Mouse (Mus musculus) heart, embryonic 15.5 days (tissue): Measurements from ENCODE around the gene Zmiz1. TPM values are rescaled to one million over a fixed set of nuclear protein-coding genes. Genes with fewer than 3 reads are reported as not detected.

ENCODE experiments used
- ATAC-seq: fragments of 200-750 bp; cut with Nextera tagmentation; replicated peaks from 2 replicates; pipeline ENCODE4 v1.8.0; 2017; ENCODE audit warnings: low read depth, moderate TSS enrichment; ENCODE audit not compliant: insufficient number of reproducible peaks, insufficient read depth, low FRiP score
- H3K27ac ChIP-seq: fragments of 300-500 bp; sonication (generic); 2 replicates; pipeline ENCODE4 v1.5.1; 2015; ENCODE audit warnings: mild to moderate bottlenecking, inconsistent platforms
- H3K27me3 ChIP-seq: fragments of 300-500 bp; sonication (generic); 2 replicates; pipeline ENCODE4 v1.6.1; 2015; ENCODE audit warnings: inconsistent platforms
- H3K36me3 ChIP-seq: fragments of 300-500 bp; sonication (generic); 2 replicates; pipeline ENCODE4 v1.6.1; 2015; ENCODE audit warnings: mild to moderate bottlenecking, inconsistent platforms
- H3K4me1 ChIP-seq: fragments of 300-500 bp; sonication (generic); replicated peaks from 2 replicates; pipeline ENCODE4 v1.6.1; 2015; ENCODE audit warnings: inconsistent platforms
- H3K4me2 ChIP-seq: fragments of 300-500 bp; sonication (generic); 2 replicates; pipeline ENCODE4 v1.6.1; 2015; ENCODE audit warnings: inconsistent platforms, mild to moderate bottlenecking, moderate library complexity
- H3K4me3 ChIP-seq: fragments of 300-500 bp; sonication (generic); 2 replicates; pipeline ENCODE4 v1.5.1; 2015; ENCODE audit warnings: mild to moderate bottlenecking, inconsistent platforms
- H3K9ac ChIP-seq: fragments of 300-500 bp; sonication (generic); 2 replicates; pipeline ENCODE4 v1.6.1; 2015; ENCODE audit warnings: mild to moderate bottlenecking, inconsistent platforms
- H3K9me3 ChIP-seq: fragments of 300-500 bp; sonication (generic); replicated peaks from 2 replicates; pipeline ENCODE4 v1.6.1; 2016; ENCODE audit warnings: inconsistent platforms
- WGBS: fragments of 180-500 bp; shearing (Covaris S2); methylation state at CpG from one replicate; pipeline ENCODE4 v1.1.7; 2015; ENCODE audit warnings: mixed read lengths; 5-methylcytosine and 5-hydroxymethylcytosine counted together
- polyA plus RNA-seq: library from polyadenylated mRNA; unstranded; fragments of >200 nt; fragmentation: Nextera tagmentation; extraction: Ambion mirVana; gene quantifications from 2 replicates; pipeline ENCODE4 v1.2.1, GENCODE M21; 2015

The Zmiz1 gene
- polyA plus RNA-seq, 1 experiment from 2014 or later: 22.1 TPM

DNA sequence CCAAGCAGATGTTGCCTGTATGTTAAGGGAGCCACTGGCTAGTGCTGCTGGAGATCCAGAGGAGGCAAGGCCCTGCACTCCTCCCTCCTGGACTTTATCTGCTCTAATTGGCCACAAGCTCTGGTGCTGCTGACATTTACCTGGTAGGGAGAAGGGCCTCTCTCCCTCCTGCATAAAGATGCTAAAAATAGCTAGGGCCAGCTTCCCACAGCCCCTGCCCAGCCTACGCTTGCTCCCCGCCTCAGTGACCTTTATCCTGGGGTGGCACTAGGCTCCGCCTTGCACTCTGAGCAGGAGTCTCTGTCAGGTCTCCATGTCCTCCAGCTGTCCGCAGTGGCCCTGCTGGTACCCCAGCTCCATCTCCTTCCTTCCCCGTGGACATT lies 49.8 kb downstream of the Zmiz1 start:
- H3K27ac ChIP-seq: peak overlapping the region; percentile 73
- peak; percentile 32; the same call in 1 of the 2 replicates for ATAC-seq
- H3K9ac ChIP-seq: no peak overlapping the region
- peaks cover 96% of the 10 kb centered on the region for H3K4me1 ChIP-seq
- no peak overlapping the region for H3K4me3 ChIP-seq
- H3K4me2 ChIP-seq: no peak overlapping the region
- no peaks in the 10 kb centered on the region for H3K27me3 ChIP-seq
- peaks cover 6% of the 10 kb centered on the region for H3K36me3 ChIP-seq
- no peaks in the 10 kb centered on the region for H3K9me3 ChIP-seq
- 34% methylated on average over 5 of the region's 5 CpGs for WGBS

DNA sequence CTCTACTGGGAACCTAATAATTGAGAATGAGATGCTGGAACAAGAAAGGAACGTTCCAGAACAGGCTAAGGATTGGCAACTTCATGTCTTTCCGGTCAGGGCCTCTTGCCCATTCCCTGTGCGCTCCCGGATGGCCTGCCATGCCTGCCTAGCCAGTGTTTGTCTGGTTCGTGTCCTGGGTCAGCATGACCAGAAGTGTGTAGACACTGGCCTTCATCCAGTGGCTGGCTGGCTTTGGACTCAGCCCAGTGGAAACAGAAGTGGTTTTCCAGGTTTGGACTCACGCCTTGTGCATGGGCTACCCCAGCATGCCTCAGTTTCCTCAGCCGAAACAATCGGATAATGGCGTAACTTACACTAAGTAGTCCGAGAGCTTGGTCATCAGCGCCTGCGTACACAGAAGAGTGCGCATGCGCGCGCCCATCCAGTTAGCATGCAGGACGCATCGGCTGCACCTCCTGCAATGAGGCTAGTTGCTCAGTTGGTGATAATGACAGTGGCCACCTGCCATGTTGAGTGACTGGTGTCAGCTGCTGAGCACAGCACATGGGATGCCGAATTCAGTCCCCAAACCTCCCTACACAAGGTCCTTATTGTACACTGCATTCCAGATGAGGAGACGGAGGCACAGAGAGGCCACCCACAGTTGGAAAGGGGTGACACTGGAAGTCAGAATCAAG lies 50.6 kb downstream of the Zmiz1 start:
- H3K27me3 ChIP-seq: no peaks in the 10 kb centered on the region
- no peak overlapping the region for H3K9ac ChIP-seq

DNA sequence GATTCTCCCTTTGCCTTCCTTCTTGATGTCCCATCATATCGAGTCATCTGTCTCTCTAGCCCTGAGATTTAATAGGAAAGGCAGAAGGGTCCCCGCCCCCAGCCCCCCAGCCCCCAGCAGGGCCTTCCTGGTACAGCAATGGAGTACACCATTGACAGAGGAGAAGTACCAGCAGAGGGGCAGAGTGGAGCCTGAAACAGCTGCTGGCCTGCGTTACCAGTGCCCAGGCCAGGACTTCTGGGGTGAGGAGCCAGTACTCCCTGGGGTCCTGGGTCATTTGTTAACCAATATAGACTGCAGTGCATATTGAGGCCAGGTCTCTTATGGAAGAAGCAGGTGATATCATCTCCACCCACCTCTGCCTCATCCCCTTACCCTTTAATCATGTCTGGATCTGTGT lies 51.4 kb downstream of the Zmiz1 start:
- H3K9me3 ChIP-seq: no peaks in the 10 kb centered on the region
- ATAC-seq: no peak
- no peak overlapping the region for H3K4me3 ChIP-seq
- H3K36me3 ChIP-seq: no peaks in the 10 kb centered on the region; the same call in 1 of the 2 replicates
- no peak overlapping the region for H3K4me2 ChIP-seq
- H3K4me1 ChIP-seq: peaks cover 98% of the 10 kb centered on the region
- H3K9ac ChIP-seq: no peak overlapping the region
- peak overlapping the region; percentile 73 for H3K27ac ChIP-seq
- WGBS: 67% methylated on average over 3 of the region's 3 CpGs
- no peaks in the 10 kb centered on the region for H3K27me3 ChIP-seq

More for the DNA sequence above, 50.6 kb downstream of the Zmiz1 start:
- ATAC-seq: no peak
- H3K4me1 ChIP-seq: peaks cover 98% of the 10 kb centered on the region
- no peak overlapping the region for H3K4me3 ChIP-seq
- H3K4me2 ChIP-seq: no peak overlapping the region
- peak overlapping the region; percentile 73 for H3K27ac ChIP-seq
- 80% methylated on average over 20 of the region's 20 CpGs for WGBS
- H3K9me3 ChIP-seq: no peaks in the 10 kb centered on the region
- no peaks in the 10 kb centered on the region; the same call in 1 of the 2 replicates for H3K36me3 ChIP-seq

DNA sequence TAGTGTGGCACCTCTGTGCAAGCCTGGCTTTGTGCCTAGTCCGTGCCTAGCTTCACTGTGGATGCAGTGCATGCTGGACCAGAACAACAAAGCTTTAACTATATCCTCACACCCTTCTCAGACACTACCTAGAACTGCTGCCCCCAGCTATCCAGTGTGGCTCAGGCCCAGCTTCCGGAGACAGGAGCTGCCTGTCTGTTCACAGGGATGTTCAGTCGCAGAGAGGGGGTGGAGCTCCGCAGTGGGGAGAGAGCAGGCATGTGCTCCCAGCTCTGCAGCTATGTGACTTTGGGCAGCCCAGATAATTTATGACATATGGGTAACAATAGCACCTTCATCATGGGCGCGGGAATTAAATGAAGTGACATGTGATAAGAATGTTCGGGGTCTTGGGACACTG lies 52.0 kb downstream of the Zmiz1 start:
- H3K9ac ChIP-seq: no peak overlapping the region
- 36% methylated on average over 7 of the region's 7 CpGs for WGBS

GRCm38 (mm10) chr14:25511564-25511963 lies 52.6 kb downstream of the Zmiz1 start:
- H3K4me1 ChIP-seq: peaks cover 98% of the 10 kb centered on the region
- 40% methylated on average over 3 of the region's 3 CpGs for WGBS
- no peaks in the 10 kb centered on the region for H3K27me3 ChIP-seq
- no peaks in the 10 kb centered on the region for H3K9me3 ChIP-seq
- H3K4me2 ChIP-seq: no peak overlapping the region
- no peaks in the 10 kb centered on the region; the same call in 1 of the 2 replicates for H3K36me3 ChIP-seq
- no peak overlapping the region for H3K4me3 ChIP-seq
- H3K9ac ChIP-seq: peak overlapping the region; percentile 15; the same call in 1 of the 2 replicates
- ATAC-seq: no peak
- peak overlapping the region; percentile 73 for H3K27ac ChIP-seq

More for the DNA sequence above, 52.0 kb downstream of the Zmiz1 start:
- Histone ChIP-seq H3K27me3 (no peaks in the 10 kb centered on the region), H3K4me2 (no peak overlapping the region), H3K36me3 (no peaks in the 10 kb centered on the region; the same call in 1 of the 2 replicates), H3K4me3 (no peak overlapping the region), H3K9me3 (no peaks in the 10 kb centered on the region), H3K4me1 (peaks cover 98% of the 10 kb centered on the region), H3K27ac (peak overlapping the region; percentile 73)
- ATAC-seq: 0 out of 2 replicates have a peak, but pooled peaks have one; percentile 7

DNA sequence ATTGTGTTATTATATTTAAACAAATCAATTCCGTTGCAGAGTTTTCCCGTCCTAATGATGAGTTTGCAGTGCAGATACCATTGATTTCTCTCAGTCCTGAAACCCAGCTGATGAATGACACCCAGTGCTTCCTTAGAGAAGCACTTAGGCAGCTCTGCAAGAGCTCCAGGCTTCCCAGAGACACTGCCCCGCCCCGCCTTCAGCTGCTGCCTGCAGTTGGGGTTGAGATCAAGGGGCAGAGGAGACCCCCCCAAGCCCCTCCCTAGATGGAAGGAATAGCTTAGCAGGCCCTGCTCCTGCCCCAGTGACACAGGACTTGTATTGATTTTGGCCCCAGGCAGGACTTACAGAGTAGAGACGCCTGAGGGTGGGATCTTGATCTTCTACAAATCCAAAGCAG lies 53.0 kb downstream of the Zmiz1 start:
- Histone ChIP-seq H3K27me3 (no peaks in the 10 kb centered on the region), H3K4me2 (no peak overlapping the region), H3K36me3 (no peaks in the 10 kb centered on the region; the same call in 1 of the 2 replicates), H3K9me3 (no peaks in the 10 kb centered on the region), H3K4me1 (peaks cover 98% of the 10 kb centered on the region), H3K4me3 (no peak overlapping the region), H3K27ac (peak overlapping the region; percentile 73), H3K9ac (peak overlapping the region; percentile 15; the same call in 1 of the 2 replicates)
- ATAC-seq: no peak
- 41% methylated on average over 5 of the region's 5 CpGs for WGBS

GRCm38 (mm10) chr14:25512803-25513202 lies 53.8 kb downstream of the Zmiz1 start:
- Histone ChIP-seq H3K4me1 (peaks cover 99% of the 10 kb centered on the region), H3K4me2 (0 out of 2 replicates have a peak overlapping the region, but pooled peaks have one; percentile 9), H3K27ac (peak overlapping the region; percentile 73), H3K36me3 (no peaks in the 10 kb centered on the region), H3K4me3 (no peak overlapping the region), H3K9me3 (no peaks in the 10 kb centered on the region), H3K27me3 (no peaks in the 10 kb centered on the region), H3K9ac (peak overlapping the region; percentile 15; the same call in 1 of the 2 replicates)
- ATAC-seq: no peak
- 33% methylated on average over 6 of the region's 6 CpGs for WGBS

DNA sequence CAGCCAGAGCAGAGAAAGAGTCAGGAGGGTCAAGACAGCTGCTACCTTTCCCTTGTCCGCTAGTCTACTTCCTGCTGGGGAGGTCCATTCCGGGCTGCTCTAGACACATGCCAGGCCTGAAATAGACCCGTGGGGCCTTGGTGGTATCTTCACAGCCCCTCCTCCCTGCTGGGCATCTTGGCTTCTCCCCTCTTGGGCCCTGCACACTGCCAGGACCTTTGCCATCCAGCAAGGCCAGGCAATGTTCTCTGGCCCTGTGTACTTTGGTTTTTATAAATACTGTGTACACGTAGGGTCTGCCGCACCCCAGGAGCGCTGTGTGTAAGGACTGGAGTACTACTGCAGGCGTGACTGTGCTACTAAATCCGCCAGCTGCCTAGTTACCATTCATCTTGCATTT lies 54.5 kb downstream of the Zmiz1 start:
- Histone ChIP-seq H3K9me3 (no peaks in the 10 kb centered on the region), H3K4me3 (no peak overlapping the region), H3K36me3 (peaks cover 1% of the 10 kb centered on the region; the same call in 1 of the 2 replicates), H3K27me3 (no peaks in the 10 kb centered on the region), H3K9ac (no peak overlapping the region), H3K4me1 (peaks cover 93% of the 10 kb centered on the region), H3K27ac (peak overlapping the region; percentile 73), H3K4me2 (peak overlapping the region; percentile 9; the same call in 1 of the 2 replicates)
- WGBS: 46% methylated on average over 8 of the region's 8 CpGs
- no peak for ATAC-seq

DNA sequence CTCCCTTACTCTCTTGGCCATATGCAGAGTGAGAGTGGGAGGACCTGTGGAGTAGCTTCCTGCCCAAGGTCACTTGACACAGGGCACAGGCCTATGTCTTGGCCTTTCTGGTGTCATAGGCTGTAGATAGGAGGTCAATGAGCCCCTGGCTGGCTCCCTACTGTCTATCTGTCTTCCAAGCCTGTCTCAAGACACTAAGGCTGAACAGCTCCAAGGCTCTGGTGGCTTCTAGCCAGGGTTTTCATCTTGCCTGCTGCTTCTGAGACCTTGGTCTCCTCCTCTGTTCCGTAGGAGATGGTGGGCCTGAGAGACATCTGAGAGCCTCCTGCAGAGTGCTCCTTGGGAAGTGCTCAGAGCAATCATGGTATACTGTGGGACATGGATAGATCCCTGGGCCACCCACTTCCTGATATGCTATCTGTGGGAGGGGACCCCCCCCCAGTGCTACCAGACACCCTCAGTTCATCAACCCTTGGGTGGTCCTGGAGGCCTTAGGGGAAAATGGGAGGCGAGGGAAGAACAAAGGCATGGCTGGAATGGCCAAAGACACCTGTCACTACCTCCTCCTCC lies 56.0 kb downstream of the Zmiz1 start:
- no peaks in the 10 kb centered on the region for H3K9me3 ChIP-seq
- 69% methylated on average over 2 of the region's 2 CpGs for WGBS
- H3K9ac ChIP-seq: no peak overlapping the region
- no peak for ATAC-seq
- no peak overlapping the region for H3K4me2 ChIP-seq
- peaks cover 92% of the 10 kb centered on the region for H3K4me1 ChIP-seq
- H3K4me3 ChIP-seq: no peak overlapping the region
- no peaks in the 10 kb centered on the region for H3K27me3 ChIP-seq
- peak overlapping the region; percentile 56 for H3K27ac ChIP-seq
- peaks cover 5% of the 10 kb centered on the region; the same call in 1 of the 2 replicates for H3K36me3 ChIP-seq

DNA sequence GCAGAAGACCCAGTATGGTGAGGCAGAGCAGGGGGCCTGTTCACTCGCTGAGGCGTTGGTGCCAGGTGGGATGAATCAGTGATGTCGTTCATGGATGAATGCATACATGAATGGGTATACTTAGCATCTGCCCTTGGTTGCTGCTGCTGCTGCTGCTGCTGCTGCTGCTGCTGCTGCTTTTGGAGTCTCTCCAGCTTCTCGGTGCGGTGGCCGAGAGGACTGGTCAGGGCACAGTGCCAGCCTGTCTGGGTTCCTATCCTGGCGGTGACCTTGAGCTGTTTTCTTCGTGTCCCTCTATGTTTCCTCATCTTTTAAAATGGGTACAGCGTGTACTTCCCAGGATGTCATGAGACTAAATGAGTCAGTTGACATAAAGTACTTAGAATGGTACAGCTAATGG lies 56.9 kb downstream of the Zmiz1 start:
- ATAC-seq: no peak
- peaks cover 5% of the 10 kb centered on the region; the same call in 1 of the 2 replicates for H3K36me3 ChIP-seq
- WGBS: 30% methylated on average over 9 of the region's 9 CpGs
- H3K4me1 ChIP-seq: peaks cover 92% of the 10 kb centered on the region
- no peaks in the 10 kb centered on the region for H3K27me3 ChIP-seq
- no peak overlapping the region for H3K4me3 ChIP-seq
- no peaks in the 10 kb centered on the region for H3K9me3 ChIP-seq
- no peak overlapping the region for H3K9ac ChIP-seq
- H3K27ac ChIP-seq: peak overlapping the region; percentile 88
- H3K4me2 ChIP-seq: no peak overlapping the region

- H3K4me2 ChIP-seq: peak overlapping the region; percentile 26
- H3K9me3 ChIP-seq: no peaks in the 10 kb centered on the region
- 12% methylated on average over 13 of the region's 13 CpGs for WGBS
- H3K4me1 ChIP-seq: peaks cover 92% of the 10 kb centered on the region
- H3K4me3 ChIP-seq: no peak overlapping the region
- no peaks in the 10 kb centered on the region for H3K27me3 ChIP-seq
- peak overlapping the region; percentile 88 for H3K27ac ChIP-seq
- H3K9ac ChIP-seq: no peak overlapping the region
- H3K36me3 ChIP-seq: peaks cover 5% of the 10 kb centered on the region; the same call in 1 of the 2 replicates
- peak; percentile 54 for ATAC-seq
Observed at GRCm38 (mm10) chr14:25516640-25517591, 57.9 kb downstream of the Zmiz1 start.
